Mouse (Mus musculus) myocyte (in vitro differentiated cells): ENCODE measurements around the gene Dnah8.

Experiments
- CEBPB ChIP-seq: IDR thresholded peaks from 2 replicates; pipeline ENCODE4 v1.6.1; 2011; ENCODE audit warnings: mild to moderate bottlenecking, moderate library complexity; ENCODE audit not compliant: poor library complexity, insufficient read depth, severe bottlenecking
- E2F4 ChIP-seq: IDR thresholded peaks from one replicate; pipeline ENCODE4 v1.6.1; 2011; ENCODE audit warnings: mild to moderate bottlenecking, control low read depth, moderate library complexity; ENCODE audit not compliant: insufficient read depth
- MAX ChIP-seq: IDR thresholded peaks from one replicate; pipeline ENCODE4 v1.6.1; 2011; ENCODE audit warnings: low read depth, mild to moderate bottlenecking, control low read depth
- MYOD1 ChIP-seq, 3 experiments: IDR thresholded peaks; one replicate each; pipeline ENCODE4 v1.6.1; 2011; ENCODE audit warnings: control low read depth in 2 of 3, low read depth in 2 of 3, mild to moderate bottlenecking in 2 of 3, moderate library complexity in 1 of 3; ENCODE audit not compliant: insufficient read length in 2 of 3, control insufficient read depth in 1 of 3
- MYOG ChIP-seq, 3 experiments: IDR thresholded peaks; one replicate each; pipeline ENCODE4 v1.6.1; 2011; ENCODE audit warnings: control low read depth in 2 of 3, low read depth in 2 of 3, mild to moderate bottlenecking in 2 of 3; ENCODE audit not compliant: insufficient read length in 2 of 3, control insufficient read depth in 1 of 3, insufficient read depth in 1 of 3
- POLR2A ChIP-seq: IDR thresholded peaks from one replicate; pipeline ENCODE4 v1.6.1; 2011; ENCODE audit warnings: low read depth, mild to moderate bottlenecking, control low read depth, moderate library complexity; ENCODE audit not compliant: insufficient read length
- POLR2AphosphoS2 ChIP-seq: IDR thresholded peaks from one replicate; pipeline ENCODE4 v1.6.1; 2011; ENCODE audit warnings: low read depth, control low read depth; ENCODE audit not compliant: insufficient read length
- REST ChIP-seq: IDR thresholded peaks from one replicate; pipeline ENCODE4 v1.6.1; 2011; ENCODE audit warnings: mild to moderate bottlenecking, control low read depth, moderate library complexity; ENCODE audit not compliant: insufficient read depth, insufficient read length
- SRF ChIP-seq: IDR thresholded peaks from one replicate; pipeline ENCODE4 v1.6.1; 2011; ENCODE audit warnings: low read depth; ENCODE audit not compliant: control insufficient read depth, insufficient read length
- TCF12 ChIP-seq: IDR thresholded peaks from one replicate; pipeline ENCODE4 v1.6.1; 2011; ENCODE audit warnings: mild to moderate bottlenecking, control low read depth; ENCODE audit not compliant: poor library complexity, insufficient read depth, severe bottlenecking
- TCF3 ChIP-seq: IDR thresholded peaks from one replicate; pipeline ENCODE4 v1.6.1; 2011; ENCODE audit warnings: low read depth, control low read depth; ENCODE audit not compliant: insufficient read length
- USF1 ChIP-seq: IDR thresholded peaks from one replicate; pipeline ENCODE4 v1.6.1; 2011; ENCODE audit warnings: low read depth, mild to moderate bottlenecking, control low read depth, moderate library complexity

- TF ChIP-seq CEBPB (no peak), POLR2A (no peak), REST (no peak), SRF (no peak), E2F4 (no peak), MAX (no peak), POLR2AphosphoS2 (no peak), MYOG (IDR thresholded peaks at IDR 0.05; ENCODE audit: control insufficient read depth in 1 of 3, insufficient read depth in 1 of 3, insufficient read length in 2 of 3, low read depth in 2 of 3) (no peak), MYOD1 (IDR thresholded peaks at IDR 0.05; ENCODE audit: control insufficient read depth in 1 of 3, insufficient read length in 2 of 3, low read depth in 2 of 3) (no peak), TCF3 (no peak), TCF12 (no peak), USF1 (no peak)
Observed at GRCm38 (mm10) chr17:30749391-30749790, 125.2 kb downstream of the Dnah8 start.
